Mouse (Mus musculus) NIH3T3 (cell line): ENCODE data around the gene 4921504E06Rik.

ENCODE experiments used
- DNase-seq: peaks from one replicate; pipeline ENCODE4 v3.0.0-alpha.2; 2012; ENCODE audit warnings: low read depth

Gene 4921504E06Rik

DNA sequence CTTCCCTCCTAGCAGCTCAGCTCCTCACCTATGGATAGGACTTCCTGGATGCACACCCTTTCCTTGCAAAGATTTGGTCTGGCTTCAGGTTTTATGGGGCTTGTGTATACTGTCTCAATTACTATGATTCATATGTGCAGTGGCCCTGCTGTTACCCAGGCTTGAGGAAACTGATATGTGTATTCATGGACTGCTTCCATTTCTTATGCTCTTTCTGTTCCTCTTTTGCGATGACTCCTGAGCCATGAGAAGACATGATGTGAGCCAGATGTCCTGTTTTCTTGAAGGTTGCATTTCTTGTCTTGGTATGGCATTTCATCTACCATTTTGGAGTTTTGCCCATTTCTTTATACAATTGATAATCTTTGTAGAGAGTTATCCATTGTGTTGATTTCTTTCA is 48.0 kb downstream of the 4921504E06Rik start:
- no peak for DNase-seq

DNA sequence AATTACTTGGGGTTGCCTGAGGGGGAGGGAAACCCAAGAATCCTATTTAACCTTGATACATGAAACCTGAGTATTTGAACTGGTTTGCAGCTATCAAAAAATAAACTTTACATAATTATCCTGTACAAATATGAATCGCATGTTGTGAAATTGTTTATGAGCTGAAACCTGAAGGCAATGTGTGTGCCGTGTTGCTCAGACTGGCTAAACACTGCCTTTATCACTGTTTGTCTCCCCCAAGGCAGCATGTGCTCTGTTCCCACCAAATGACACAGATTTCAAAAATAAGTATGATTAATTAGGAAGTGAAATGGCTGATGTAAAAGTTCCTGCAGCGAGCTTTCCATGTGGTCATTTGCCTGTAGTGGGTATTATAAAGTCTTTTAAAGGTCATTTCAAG is 63.5 kb downstream of the 4921504E06Rik start:
- DNase-seq, result no peak

DNA sequence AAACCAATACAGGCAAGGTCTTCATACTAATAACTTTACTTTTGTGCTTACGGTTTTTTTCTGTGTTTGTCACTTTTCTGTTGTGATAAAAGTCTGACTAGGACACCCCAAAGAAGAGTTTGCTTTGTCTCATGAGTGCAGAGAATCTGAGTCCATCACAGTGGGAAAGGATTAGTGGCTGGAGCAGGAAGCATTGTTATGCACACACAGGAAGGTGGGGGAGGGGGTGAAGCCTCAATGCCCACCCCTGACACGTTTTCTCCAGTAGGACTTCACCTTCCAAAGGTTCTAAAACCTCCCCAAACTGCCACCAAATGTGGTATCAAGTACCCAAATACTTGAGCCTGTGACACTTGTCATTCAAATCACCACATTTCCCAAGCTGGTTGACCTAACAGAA is 91.8 kb downstream of the 4921504E06Rik start:
- no peak for DNase-seq

DNA sequence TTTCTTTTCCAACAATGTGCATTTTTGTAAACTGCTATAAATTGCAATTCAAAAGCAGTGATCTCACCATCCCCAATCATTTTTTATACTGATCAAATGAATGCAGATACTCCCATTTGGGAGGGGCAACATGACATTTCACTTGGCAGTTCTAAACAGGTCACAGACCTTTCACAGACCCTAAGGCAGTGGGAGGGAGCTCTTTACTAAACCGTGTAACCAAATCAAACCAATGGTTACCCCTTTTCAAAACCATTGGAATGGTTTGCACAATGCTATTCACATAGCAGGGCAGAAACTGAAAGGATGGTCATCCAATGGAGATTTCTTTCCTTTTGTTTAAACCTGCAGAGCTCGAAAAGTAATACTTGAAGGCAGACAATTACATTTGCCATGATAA is 94.9 kb downstream of the 4921504E06Rik start:
- no peak for DNase-seq

DNA sequence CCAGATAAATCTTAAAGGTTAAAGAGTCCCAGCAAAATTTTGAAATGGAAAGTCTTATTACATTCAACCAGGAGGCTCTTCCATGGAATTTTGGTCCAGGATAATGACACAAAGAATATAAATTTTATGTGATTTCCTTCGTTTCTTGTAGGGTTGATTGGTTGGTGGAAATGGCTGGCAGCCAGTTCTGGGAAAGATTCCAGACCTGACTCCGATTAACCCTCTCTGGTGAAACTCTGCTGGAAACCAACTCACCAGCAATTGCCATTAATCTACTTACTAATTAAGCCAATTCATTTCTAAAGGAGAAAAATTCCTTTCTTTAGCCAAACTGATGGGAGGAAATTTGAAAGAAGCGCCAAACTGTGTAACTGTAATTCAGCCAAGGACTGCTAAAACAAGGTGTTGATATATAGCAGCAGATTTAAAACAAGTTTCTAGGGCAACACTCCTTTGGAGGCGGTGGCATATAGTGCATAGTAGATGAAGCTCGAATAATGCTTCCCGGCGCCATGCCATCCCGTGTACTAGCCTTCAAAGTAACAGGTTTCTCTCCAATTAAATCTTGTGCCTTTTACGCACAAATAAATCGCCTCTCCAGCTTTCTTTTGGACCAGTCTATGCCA is 97.7 kb downstream of the 4921504E06Rik start:
- DNase-seq, result peak; percentile 54

DNA sequence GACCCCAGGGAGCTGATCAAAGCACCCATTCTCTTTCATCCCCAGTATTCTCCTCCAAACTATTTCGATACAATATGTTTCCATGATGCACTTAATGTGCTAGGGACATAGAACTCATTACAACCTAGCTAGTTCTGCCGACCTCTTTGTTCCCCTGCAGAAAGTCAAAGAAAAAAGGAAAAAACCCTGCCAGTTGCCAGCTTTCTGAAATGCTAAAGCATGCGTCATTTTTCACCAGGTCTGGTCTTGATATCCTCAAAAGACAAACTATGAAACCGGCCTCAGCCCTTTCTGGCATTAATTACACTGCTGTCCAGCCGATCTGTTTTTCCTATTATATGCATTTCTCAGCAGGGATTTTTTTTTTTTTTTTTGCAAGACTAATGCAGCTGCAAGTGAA is 98.5 kb downstream of the 4921504E06Rik start:
- DNase-seq, result peak; percentile 50

DNA sequence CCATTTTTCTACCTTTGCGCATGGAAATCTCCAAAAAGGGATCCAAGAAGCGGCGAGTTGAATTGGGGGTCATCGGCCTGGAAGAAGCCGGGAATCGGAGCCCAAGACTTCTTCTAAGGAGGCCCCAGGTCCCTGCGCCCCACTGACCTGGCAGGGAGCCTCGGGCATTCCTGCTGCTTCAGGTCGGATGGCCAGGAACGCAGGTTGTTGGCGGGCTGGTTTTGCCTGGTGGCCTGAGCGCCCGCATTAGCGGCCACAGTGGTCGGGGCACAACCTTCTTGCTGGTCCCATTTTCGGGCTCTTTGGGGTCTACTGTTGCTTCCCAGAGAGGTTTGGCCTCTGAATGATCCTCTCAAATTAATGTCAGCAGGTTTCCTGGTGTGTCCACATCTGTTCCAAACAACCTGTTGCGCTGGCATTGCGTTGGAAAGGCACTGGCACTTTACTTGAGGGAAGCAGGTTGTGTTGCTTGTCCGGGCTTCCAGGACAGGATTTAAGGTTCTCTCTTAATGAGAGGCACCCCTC is 101.1 kb downstream of the 4921504E06Rik start:
- no peak for DNase-seq

DNA sequence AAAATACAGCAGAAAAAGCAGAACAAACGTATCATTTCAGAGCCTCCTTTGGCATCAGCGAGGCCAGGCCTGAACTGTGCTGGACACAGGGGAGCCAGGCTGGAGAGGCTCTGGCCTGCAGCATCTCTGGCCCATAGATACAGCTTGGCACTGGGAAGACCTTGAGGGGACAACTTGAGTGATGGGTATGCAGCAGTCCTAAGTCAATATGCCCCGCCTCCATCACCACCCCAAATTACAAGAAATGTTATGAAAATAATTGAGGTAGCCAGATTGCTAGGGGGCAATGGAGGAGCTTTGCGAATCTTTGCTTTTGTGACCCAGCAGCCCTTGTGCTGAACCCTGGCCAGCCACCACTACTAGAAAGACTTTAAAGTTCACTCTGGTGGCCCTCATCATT is 104.4 kb downstream of the 4921504E06Rik start:
- no peak for DNase-seq

DNA sequence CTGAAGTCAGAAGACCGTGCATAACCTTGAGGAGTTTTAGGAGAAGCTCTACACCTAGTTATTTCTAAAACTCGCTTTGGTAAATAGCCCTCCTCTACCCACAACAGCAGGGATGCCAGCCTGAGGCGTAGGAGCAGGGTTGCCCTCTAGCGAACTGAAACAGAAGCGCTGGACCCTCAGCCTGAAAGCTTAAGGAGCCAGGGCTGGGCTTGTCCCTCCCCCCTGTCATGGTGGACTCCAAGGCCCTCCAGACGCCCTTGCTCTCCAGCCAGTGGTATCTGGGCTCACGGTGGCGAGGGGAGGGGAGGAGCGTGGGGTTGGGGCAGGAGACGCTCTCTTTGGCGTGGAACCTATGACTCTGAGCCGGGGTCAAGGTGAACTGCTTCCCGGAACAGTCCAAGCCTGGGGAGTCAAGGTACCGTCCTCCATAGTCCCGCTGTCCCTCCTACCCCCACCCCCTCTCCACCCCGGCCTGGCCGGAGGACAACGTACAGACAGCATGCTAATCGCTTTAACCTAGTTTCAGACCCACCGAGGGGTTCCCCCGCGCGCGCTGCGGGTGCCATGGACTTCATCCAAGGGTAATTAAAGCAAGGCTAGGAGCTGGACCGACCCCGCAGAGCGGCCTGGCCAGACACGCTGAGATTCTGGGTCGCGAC is 105.5 kb downstream of the 4921504E06Rik start:
- no peak for DNase-seq

DNA sequence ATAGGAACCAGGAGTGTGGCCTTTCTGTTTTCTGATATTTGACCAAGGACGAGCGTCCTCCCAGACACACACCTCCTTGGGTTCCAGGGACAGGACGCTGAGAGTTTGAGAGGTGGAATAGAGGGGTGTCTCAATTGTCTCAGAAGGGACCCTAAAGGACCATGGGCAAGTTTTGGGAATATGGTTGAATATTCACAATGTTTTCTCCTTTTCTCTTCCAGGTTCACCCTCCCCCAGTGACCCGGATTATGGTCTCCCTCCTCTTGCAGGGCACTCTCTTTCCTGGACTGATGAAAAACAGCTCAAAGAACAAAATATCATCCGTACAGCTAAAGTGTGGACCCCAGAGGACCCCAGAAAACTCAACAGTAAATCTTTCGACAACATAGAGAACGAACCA is 107.0 kb downstream of the 4921504E06Rik start:
- no peak for DNase-seq

DNA sequence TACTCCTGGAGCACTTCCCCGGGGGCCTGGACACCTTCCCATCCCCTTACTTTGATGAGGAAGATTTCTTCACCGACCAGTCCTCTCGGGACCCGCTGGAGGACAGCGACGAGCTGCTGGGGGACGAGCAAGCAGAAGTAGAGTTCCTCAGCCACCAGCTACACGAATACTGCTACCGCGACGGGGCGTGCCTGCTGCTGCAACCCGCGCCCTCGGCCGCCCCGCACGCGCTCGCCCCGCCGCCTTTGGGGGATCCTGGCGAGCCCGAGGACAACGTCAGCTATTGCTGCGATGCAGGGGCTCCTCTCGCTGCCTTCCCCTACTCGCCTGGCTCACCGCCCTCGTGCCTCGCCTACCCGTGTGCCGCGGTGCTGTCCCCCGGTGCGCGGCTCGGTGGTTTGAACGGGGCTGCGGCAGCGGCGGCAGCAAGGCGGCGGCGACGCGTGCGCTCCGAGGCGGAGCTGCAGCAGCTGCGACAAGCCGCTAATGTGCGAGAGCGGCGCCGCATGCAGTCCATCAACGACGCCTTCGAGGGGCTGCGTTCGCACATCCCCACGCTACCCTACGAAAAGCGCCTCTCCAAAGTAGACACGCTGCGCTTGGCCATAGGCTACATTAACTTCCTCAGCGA is 107.7 kb downstream of the 4921504E06Rik start:
- DNase-seq, result no peak

DNA sequence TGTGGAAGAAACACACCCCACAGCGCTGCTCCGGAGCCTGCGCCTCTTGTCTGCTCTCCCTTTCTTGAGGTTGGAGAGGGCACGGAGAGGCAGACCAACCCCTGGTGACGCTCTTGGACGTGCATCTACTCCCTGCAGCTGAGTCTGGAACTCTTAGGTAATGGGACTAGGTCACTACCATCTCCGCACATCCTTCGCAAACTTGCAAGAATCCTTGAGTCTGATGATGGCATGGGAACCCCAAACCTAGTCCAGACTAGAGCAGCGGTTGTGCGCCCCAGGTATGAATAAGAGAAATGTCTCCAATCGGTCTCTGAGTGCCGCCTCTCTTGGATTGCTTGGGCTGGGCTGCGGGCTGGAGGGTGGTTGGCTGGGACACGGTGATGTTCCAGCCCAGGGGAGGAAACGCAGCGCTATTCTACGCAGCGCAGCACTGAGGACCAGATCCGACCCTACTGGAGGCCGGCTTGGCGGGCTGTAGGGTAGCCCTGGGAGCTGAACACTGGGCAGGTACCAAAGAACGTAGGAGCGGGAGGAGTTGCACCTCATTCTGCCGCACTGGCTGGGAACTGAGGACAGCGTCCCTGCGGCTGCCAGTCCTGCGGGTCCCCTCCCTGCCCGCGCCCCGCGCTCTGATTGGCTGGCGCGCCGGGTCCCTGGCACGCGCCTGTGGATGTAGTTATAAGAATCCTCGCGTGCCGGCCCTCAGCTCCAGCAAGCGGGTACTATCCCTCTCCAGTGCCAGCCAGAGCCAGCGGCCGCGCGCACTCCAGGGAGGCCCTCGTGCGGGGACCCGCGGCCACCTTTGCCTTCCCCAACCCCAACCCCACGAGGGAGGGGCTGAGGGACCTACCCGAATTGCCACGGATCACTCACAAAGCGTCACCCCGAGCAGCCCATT is 108.5 kb downstream of the 4921504E06Rik start, which contains the start of gene Ptf1a:
TSS of gene Ptf1a (plus strand) at position 733 of the 901 bp plus-strand sequence.
- no peak for DNase-seq

DNA sequence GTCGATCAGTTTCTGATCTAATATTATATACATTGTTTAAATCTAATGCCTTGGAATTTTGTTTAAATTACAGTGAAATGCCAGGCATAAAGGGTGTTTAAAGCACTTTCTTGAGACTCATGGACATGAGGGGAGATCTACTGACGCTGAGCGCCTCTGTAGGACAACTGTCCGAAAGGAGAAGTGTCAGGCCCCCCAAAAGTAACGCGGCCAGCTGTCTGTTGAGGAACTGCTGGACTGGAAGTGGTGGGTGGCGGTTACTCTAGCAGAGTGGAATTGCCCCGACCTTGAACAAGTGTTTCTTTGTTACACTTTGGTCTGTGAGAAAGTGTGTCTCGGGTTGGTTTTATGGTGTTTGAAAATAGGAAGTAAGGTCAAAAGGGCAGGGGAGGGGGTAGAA is 109.4 kb downstream of the 4921504E06Rik start:
- DNase-seq, result no peak

DNA sequence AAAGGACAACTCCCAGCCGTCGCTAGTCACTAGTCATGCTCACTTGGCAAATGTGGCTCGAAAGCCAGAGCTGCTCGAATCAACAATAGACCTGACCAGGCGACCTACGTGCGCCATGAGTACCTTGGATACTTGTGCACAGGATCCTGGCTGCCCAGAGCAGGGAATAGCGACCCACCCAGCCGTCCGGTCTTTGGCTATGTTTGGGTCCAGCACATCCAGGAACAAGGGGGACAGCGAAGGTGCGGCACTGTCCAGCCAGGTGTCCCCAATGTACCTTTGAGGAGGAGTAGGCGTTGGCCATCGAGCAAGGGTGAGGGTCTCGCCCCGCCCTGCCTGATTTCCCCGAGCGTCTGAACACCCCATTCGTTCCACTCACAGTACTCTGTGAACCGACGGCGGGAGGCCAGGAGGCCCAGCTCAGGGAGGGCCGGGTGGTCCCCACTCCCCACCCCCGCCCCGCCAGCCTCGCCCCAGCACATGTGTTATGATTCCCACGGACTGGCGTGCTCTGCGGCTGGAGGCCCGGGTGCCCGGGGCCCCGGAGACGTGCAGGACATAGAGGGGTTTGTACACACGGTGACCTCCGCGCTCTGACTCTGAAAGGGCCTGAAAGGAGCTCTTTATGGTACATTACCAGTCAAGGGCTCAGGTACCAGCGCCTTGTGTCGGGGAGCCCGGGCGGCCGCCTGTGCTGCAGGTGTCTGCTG is 121.9 kb downstream of the 4921504E06Rik start:
- no peak for DNase-seq

DNA sequence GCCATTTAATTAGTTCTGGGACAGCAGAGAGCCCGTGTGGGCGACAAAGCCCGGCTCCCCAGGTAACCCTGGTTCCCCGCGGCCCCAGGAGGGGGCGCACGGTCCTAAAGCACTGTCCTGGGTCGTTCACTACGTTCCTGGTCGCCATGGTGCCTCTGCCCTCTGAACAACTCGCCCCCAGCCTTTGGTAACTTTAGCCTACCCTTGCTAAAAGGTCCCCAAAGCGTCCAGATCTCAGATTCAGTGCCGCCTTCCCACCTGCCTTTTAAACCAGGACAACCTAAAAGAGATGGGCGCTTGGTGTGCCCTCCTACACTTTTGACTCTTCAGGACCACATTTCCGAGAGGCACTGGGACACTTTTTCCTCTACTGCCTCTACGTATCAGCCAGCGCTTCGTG is 122.5 kb downstream of the 4921504E06Rik start:
- no peak for DNase-seq

DNA sequence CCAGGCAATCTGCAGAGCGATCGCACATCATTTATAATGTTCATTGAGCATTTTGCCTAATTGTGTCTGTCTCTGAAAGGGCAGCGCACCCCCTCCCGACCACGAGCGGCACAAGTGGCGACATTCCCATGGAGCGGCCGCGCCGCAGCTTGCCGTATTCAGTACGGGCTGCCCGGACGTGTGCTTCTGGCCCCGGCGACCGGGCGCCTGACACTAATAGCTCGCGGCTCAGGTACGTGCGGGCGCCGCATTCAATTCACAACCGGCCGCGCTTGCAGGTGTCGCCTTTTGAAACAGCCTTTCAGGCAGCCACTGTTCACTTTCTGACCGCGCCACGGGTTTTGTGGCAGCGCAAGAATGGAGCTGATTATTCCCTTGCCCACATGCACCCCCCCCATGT is 123.0 kb downstream of the 4921504E06Rik start:
- no peak for DNase-seq

DNA sequence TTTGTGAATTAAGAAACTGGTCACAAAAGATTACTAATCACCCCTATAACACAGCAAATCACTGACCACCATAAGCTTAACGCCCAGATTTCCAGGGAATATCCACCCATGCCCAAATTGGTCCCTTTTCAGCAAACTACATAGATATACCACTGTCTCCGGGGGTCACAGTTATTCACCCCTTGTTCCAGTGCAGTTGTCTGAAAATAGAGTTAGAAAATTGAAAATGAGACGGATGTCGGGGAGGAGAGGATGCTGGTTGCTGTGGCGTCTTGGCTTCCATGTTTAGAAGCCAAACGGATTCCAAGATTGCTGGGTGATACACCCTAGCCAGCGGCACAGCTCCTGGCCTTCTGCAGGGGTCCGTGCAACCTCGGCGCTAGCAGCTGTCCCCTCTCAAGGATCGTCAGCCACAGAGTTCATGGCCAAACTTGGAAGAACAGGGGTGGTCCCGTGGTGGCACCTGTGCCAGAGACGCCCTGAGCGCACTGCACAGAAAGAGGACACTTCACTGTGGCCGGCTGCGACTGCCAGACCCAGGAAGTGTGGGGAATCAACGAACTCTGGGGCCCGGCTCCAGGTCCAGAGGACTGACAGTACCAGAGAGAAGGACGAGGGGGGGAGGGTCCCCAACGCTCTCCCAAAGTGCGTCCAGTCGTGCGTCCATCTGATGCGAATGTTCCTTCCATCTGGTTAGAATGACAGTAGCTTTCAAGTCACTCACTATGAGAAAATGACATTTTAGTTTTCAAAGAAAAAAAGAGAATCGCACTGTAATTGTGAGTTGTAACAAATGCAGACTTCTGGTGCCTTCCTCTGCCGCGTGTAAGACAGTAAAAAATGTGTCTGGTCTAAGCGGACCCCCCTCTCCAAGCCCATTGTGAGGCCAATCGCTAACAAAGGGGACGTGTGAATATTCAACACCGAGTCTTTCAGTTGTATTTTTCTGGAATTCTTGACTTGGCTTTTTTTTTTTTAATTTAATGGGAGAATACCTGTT is 123.7 kb downstream of the 4921504E06Rik start:
- DNase-seq, result no peak

DNA sequence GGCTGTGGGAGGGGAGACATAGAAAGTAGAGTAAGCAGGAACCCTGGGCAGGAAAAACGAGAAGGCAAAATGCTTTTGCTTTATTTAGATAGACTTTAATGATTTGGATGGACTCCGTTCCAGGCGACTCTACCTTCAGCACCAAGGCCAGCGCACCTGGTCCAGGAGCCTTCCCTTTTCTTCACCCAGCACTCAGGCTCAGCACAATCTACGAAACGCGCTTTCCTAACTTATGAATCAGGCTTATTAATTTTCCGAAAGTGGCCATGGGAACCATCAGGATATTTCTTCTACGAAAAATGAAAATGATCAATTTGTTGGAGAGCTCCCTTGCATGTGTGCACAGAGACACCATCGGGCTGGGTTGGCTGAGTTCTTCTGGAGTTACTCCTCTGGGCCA is 124.7 kb downstream of the 4921504E06Rik start:
- peak; percentile 76 for DNase-seq

DNA sequence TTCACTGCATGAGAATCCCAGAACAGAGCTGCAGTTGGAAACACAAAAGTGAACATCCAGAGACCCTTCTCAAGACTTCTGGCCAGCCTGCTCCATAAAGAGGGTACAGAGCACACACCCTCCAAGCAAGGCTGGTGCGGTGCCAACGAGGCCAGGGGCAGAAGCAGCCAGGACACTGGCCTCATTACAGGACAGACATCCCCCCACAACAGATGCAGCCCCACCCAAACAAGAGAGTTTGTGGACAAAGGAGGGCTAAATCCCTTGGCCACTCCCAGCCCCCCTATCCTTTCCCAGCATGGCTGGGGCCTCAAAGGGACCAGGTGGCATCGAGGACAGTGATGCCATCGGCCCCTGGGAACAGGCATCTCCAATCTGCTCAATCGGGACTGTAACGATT is 130.6 kb downstream of the 4921504E06Rik start:
- no peak for DNase-seq

DNA sequence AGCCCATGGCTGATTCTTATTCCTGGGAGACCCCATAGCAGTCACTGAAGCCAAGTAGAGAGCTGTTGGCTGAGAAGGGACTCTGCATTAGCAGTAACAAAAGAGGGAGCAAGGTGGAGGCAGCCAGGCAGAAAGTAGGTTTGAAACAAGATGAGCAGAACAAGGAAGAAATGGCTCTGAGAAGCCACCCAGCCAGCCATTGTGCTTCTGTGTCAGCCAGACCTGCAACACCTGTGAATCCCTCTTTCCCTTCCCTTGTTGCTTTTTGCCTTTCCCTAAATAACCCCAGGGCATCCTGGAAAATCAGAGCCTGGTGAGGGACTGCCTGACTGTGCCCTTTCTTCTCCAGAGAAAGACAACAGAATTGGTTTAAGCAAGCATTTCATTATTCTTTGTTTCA is 131.5 kb downstream of the 4921504E06Rik start:
- DNase-seq, result no peak
